Mouse (Mus musculus): Measurements from ENCODE around the gene Tmem170b.
"Not testable (repeated sequence)": the region's sequence is repeated elsewhere in the genome, so short reads cannot be mapped to it uniquely, and the experiment has no call there.

The Tmem170b gene

DNA sequence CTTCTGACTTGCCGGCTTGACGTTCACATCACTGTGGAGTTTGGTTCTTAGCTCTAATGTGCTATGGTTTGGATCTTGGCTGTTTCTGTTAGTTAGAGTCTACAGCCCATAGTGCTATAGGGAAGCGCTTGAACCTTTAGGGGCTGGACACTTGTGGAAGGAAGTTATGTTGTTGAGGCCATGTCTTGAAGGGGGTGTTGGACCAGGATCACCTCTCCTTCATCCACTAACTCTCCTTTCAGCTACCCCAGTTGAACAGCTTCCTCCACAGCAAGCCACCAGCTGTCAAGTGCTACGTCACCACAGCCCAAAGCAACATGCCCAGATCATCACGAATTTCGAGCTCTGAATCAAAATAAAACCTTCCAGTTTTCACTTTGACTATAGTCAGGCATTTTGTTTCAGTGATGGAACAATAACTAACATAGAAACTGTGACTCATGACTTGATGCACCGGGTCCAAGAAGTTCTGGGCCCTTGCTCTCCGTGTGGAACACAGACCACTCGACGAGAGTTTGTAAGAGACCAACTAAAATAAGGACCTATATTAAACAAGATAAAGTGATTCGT, 65.5 kb downstream of the Tmem170b start:
- DNase-seq: no peak

DNA sequence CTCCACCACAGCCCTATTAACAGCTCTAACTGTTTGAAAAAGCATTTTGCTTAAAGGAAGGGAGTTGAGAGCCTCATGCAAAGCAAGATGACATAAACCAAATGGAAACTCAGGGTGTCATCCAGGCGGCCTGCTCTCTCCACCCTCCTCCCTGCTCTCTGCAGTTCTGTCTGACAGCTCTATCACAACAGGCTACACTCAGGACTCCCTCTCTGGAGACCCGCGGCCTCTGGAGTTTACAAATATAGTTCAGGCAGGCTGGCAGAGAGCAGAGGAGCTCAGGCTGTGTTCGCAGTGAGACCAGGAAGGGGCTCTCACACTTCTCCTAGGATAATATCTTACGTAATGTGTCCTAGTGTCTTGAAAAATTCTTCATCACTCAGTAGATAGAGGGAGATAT, 67.2 kb downstream of the Tmem170b start:
- not testable (repeated sequence) for DNase-seq

DNA sequence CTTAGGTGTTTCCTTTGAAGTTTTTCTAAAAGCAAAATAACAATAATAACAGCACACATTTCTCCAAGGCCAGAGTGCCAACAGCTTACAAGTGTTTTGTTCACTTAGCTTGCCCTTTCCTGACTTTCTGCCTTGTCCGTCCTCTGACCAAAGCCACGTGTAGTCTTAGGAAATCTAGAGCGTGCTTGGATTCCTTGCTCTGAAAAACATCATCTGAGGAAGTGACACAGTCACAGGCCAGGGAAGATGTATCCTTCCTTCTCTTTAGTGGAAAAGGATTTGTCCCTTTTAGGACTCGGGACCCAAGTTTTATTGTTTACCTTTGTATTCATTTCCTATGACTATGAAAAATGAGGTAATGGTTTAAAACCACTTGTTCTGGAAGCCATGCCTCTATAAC, 67.8 kb downstream of the Tmem170b start:
- DNase-seq: no peak

DNA sequence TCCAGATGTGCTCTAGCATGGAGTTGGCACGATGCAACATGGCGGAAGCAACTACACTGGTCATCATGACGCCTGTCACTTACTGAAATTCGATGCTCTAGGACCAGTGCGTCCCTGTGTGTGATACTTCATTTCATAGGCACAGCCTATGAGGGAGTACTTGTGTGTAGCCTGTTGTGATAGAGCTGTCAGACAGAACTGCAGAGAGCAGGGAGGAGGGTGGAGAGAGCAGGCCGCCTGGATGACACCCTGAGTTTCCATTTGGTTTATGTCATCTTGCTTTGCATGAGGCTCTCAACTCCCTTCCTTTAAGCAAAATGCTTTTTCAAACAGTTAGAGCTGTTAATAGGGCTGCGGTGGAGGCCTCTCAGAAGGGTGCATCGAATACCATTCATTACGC, 68.9 kb downstream of the Tmem170b start:
- DNase-seq: not testable (repeated sequence)

DNA sequence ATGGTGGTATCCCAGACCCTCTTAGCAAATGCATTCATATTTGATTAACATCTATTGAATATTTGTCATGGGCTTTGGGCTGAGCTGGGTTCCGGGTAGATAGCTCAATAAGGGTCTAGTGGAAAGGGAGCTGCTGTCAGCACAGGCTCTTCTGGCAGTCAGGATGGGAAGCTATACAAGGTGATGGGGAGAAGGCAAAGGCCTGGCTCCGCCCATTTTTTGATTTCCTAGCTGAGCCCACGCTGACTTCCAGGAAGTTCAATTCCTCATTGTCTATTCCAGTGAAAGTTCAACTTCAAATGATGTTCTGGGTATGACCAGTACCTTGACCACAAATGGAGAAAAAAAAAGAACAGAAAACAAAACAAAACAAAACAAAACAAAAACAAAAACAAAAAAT, 69.8 kb downstream of the Tmem170b start:
- no peak for DNase-seq

DNA sequence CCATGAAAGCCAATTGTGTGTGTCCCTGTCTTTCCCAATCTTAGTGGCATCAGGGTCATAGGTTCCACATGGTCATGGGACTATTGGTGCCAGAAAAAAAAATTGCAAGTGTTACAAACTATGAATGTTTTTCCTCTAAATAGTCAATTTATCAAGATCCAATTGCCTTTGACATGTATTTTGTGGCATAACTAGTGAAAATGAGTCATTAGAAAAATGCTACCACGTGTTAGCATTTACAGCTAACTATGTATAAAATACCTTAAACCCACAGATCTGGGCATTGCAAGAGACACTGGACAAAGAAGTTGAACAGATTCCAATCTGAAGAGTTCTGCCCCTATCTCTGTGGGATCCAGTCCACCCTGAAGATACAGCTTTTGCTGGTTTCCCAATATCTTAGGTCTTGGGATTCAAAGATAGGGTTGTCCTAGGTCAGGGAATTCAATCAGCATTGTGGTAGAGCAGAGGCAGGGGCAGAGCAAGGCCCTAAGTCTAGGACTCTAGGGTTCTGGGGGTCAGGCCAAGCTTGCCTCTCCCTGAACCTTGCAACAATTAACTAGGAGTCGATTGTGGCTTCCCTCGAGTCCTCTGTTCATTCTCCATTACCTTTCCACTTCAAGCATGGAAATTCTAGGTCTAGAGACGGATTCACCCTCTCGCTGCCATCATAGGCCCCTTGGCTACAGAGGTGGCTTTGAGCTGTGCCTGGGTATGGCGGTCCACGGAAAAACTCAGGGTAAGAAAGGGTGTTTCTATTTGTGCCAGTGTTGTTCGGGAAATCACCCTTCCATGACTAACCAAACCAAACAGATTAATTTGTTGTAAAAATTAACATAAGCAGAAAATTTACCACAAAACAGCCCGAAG, 70.5 kb downstream of the Tmem170b start:
- DNase-seq: no peak

DNA sequence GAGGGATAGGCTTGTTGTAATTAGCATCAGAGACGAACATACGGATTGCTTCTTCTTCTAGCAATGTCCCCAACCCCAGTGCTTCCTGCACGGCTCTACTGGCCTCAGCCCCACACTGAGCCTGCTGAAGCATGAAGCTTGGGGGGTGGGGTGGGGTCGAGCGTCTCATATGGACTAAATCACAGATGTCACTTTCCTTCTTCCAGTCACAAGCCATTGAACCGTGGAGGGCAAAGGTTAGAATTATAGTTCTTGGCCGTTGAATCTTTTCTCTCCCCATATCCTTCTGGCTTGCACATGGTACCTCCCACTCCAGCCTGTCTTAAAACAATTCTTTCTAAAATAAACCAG, 71.1 kb downstream of the Tmem170b start:
- DNase-seq: no peak

DNA sequence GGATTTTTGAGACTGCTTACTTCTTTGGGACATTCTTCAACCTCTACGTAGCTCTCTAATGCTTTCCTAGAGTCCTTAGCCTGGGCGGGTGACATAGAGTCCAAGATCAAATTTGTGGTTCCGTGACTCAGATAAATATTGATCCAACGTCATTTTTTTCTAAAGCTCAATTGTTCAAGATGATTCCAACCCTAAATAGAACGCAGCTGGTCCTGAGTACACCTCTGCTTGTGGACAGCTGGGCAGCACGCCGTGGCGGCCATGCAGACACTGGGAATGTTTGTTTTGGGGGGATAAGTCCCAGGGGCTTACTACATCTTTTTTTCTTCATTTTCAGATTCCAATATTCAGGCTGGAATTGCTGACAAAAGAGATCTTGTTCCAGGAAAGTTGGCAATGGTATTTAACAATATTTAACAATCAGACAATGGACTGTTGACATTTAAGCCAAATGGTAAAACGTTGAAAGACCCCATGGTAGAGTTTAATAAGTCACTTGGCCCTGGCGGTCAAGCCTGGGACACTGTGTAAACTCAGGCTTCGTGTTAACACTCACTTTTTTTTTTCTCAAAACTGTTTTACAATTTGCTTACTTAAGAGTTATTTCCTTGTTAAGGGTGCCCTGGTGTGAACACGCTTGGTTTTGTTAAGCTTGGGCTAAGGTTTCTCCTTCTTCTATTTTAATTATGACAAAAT, 75.3 kb downstream of the Tmem170b start:
- DNase-seq: no peak

DNA sequence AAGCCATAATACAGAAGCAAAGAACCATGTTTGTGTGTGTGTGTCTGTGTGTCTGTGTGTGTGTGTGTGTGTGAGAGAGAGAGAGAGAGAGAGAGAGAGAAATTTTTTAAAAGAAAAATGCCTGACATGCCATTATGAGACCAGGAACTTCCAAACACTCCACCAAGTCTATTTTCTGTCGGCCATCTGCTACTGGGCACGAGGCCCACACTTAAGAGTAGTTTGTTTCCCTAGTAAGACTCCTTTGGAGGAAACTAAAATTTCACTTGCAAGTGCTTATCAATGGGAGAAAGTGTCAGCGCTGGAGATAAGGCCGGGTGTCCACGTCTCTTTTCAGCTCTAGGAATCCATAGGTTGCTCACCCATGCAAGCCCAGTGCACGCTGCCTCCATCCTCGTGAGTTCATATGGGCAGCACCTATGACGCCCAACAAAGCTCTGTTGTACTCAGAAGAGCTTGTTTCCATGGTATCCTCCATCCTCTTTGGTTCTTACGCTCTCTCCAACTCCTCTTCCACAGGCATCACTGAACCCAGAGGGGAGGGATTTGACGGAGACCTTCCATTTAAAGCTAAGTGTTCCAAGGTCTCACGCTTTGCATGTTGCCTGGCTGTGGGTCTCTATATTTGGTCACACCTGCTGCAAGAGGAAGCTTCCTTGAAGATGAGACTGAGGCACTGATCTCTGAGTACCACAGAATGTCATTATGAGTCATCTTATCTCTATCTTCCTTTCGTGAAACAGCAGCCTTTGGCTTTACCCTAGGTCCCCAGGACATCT, 76.8 kb downstream of the Tmem170b start:
- DNase-seq: no peak

DNA sequence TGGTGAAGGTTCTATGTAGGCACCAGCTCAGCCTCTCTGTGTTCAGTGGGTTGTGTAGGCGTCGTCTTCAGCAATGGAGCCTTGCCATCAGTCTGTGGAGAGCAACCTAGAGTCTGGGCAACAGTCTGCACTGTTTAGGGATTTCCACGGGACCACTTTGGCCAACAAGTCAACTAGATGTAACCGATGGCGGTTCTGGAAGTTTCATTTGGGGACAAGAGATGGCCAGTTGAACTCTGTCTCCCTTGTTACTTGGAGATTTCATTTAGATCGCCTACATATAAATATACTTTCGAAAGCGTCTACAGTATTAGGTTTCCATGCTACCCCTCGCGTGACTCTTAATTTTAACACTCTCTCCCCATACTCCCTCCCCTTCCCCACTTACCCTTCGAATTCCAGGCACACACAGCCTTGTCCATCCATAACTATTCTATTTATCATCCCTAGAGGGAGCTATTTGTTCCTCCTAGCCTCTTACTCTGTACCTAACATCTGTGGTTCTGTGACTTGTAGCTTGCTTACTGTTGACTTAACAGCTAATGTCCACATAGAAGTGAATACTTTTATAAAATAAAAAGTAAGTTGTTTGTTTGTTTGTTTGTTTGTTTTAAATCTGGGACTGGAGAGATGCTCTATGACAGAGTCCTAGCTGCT, 77.8 kb downstream of the Tmem170b start:
- no peak for DNase-seq

DNA sequence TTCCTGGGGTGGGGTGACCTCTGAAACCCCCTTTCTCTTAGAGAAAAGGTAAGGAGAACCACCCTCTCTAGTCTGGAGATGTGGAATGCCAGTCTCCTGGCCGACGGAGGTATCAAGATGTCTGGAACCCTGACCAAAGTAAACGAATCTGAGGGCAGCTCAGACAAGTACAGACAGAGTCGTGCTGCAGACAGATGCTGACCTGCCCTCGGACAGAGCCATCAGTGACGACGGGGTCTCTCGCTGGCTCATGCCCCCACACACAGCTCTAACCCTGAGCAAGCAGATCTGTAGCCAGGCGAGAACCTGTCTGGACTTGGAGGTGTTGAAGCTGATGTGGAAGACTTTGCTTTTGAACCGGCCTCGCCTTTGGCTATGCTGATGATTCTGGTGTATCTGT, 79.8 kb downstream of the Tmem170b start:
- no peak for DNase-seq

DNA sequence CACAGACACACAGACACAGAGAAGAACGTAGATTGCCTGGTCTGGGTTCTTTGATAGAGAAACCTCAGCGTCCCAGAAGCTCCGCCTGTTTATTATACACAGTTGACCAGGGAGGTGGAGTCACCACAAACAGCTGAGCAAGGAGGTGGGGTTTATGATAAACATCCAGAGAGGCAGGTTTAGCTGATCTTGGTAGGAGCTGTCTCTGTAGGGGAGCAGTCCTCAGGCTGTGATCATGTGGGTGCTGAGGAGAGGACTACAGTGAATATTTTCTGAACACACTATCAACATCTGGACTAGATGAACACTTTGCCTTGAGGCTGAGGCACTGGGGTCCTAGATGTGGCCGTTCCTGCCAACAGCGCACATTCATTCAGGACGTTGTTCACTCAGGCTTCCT, 83.3 kb downstream of the Tmem170b start:
- no peak for DNase-seq

DNA sequence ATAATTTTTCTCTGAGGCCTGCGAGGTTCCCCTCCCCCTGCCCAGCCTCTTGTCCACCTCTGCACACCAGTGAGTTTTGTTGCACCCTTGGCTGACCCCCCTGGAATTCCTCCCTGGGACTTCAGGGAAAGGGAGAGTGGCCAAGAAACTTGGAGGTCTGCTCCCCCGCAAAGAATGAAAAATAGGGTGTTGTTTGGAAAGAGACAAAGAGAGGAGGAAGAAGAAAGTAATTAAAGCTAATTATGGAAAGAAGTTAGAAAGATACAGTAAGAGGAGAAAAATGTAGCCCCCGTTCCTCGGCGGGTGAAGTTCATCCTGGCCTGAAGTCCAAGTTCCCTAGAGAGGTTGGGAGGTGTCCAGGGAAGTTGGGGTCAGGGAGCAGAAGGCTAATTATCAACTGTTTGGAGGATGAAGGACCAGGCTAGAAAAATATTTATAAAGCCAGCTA, 83.9 kb downstream of the Tmem170b start:
- DNase-seq: no peak

All from cerebellum, adult 9-10 months (tissue).